Mouse (Mus musculus) lung, postnatal 0 days (tissue): ENCODE measurements around the gene Stard10. TPM values are rescaled to one million over a fixed set of nuclear protein-coding genes. Genes with fewer than 3 reads are reported as not detected.

Source experiments
- ATAC-seq: fragments of 200-750 bp; cut with Nextera tagmentation; 2 replicates; pipeline ENCODE4 v1.8.0; 2017; ENCODE audit warnings: moderate library complexity
- DNase-seq: peaks from one replicate; pipeline ENCODE4 v3.0.0-alpha.2; 2016; ENCODE audit warnings: low spot score
- H3K27ac ChIP-seq: fragments of 300-500 bp; sonication (generic); 2 replicates; pipeline ENCODE4 v1.5.1; 2014; ENCODE audit warnings: antibody characterized with exemption, mild to moderate bottlenecking, low read length, mixed read lengths
- H3K27me3 ChIP-seq: fragments of 300-500 bp; sonication (generic); replicated peaks from 2 replicates; pipeline ENCODE4 v1.6.1; 2014; ENCODE audit warnings: low read length, mixed read lengths; ENCODE audit not compliant: insufficient read depth
- H3K36me3 ChIP-seq: fragments of 300-500 bp; sonication (generic); 2 replicates; pipeline ENCODE4 v1.6.1; 2014; ENCODE audit warnings: low read length, mixed read lengths; ENCODE audit not compliant: insufficient read depth
- H3K4me1 ChIP-seq: fragments of 300-500 bp; sonication (generic); 2 replicates; pipeline ENCODE4 v1.6.1; 2014; ENCODE audit warnings: antibody characterized with exemption, low read depth, low read length, mixed read lengths; ENCODE audit not compliant: insufficient read depth
- H3K4me2 ChIP-seq: fragments of 300-500 bp; sonication (generic); replicated peaks from 2 replicates; pipeline ENCODE4 v1.6.1; 2014; ENCODE audit warnings: low read depth, mild to moderate bottlenecking, low read length, moderate library complexity, mixed read lengths
- H3K4me3 ChIP-seq: fragments of 300-500 bp; sonication (generic); 2 replicates; pipeline ENCODE4 v1.5.1; 2014; ENCODE audit warnings: low read depth, low read length
- H3K9ac ChIP-seq: fragments of 300-500 bp; sonication (generic); replicated peaks from 2 replicates; pipeline ENCODE4 v1.6.1; 2014; ENCODE audit warnings: low read depth, mild to moderate bottlenecking
- H3K9me3 ChIP-seq: fragments of 300-500 bp; sonication (generic); 2 replicates; pipeline ENCODE4 v1.6.1; 2016; ENCODE audit warnings: low read length, mixed read lengths
- CTCF ChIP-seq: IDR thresholded peaks from 2 replicates; pipeline ENCODE4 v1.5.1; 2016; ENCODE audit warnings: antibody characterized with exemption, mild to moderate bottlenecking
- EP300 ChIP-seq: IDR thresholded peaks from 2 replicates; pipeline ENCODE4 v1.6.1; 2016; ENCODE audit warnings: antibody characterized with exemption, mild to moderate bottlenecking, control low read depth
- WGBS: fragments of 180-500 bp; shearing (Covaris S2); extraction: QIAGEN DNeasy Blood & Tissue Kit; methylation state at CpG from one replicate; pipeline ENCODE4 v1.1.7; 2014; 5-methylcytosine and 5-hydroxymethylcytosine counted together
- polyA plus RNA-seq: library from polyadenylated mRNA; unstranded; fragments of >200 nt; fragmentation: Nextera tagmentation; extraction: Ambion mirVana; gene quantifications from 2 replicates; pipeline ENCODE4 v1.2.1, GENCODE M21; 2015

The Stard10 gene
- polyA plus RNA-seq, 1 experiment from 2014 or later, result 46.3 TPM

DNA sequence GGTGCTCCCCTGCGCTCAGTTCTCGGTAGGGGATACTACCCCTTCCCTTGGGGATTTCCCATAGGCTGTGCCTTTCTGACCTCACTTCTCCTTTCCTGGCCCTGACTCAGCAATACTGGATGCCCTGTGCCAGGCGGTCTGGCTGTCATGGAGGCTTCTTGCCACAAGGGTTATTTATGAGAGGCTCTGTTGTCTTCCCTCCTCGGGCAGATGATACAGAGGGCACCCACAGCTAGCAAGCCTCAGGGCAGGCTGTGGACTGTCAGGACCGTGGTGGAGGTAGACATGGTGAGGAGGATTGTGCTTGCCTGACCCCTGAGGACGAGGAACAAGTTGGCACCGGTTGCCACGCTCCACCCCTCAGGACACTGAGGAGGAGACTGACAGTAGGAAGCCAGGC is 65.5 kb downstream of the Stard10 start:
- WGBS, result 63% methylated on average over 8 of the region's 8 CpGs
- Histone ChIP-seq H3K9me3 (no peaks in the 10 kb centered on the region), H3K27me3 (no peaks in the 10 kb centered on the region), H3K27ac (0 out of 2 replicates have a peak overlapping the region, but pooled peaks have one; percentile 27), H3K4me3 (no peak overlapping the region), H3K36me3 (peaks cover 6% of the 10 kb centered on the region; the same call in 1 of the 2 replicates), H3K4me1 (peaks cover 35% of the 10 kb centered on the region), H3K9ac (no peak overlapping the region), H3K4me2 (no peak overlapping the region)
- DNase-seq (peak; percentile 54), ATAC-seq (no peak)
- TF ChIP-seq EP300 (no peak), CTCF (peak; percentile 28)

DNA sequence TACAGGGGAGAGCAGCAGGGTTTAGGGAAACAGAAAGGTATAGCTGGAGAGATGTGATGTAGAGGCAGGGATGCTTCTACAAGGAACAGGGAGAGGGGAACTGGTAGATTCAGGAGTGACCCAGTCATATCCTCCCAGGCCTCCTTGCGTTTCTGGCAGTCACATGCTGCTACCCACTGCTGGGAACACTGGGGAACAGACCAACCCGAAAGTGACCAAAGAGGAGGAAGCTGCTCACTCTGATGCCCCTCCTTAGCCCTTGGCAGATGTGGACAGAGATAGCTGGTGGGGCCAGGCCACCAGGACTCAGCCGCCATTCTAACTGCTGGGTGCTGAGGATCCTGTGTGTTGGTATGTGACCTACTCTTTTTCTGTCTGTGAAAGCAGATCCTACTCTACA is 66.9 kb downstream of the Stard10 start:
- no peak overlapping the region for H3K27ac ChIP-seq
- WGBS, result 70% methylated on average over 3 of the region's 3 CpGs

DNA sequence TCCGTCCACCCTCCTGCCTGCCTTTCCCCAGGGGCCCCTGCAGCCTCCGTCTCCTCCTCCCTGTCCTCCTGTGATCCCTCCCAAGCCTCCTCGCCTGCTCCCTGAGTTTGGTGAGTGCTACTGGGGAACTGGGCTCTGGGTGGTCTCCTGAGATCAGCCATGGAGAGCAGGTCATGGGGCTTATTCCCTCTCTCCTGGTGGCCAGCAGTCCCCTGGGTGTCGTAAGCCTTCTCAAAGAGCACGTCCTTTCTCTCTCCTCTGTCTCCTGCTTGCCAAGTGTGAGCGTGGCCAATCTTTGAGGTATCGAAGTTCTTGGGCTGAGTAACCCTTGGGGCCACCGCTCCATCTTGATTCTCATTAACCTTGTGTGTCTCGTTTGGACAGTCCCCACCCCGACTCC is 68.0 kb downstream of the Stard10 start:
- ATAC-seq, result peak; percentile 0; the same call in 1 of the 2 replicates
- Histone ChIP-seq H3K4me1 (peaks cover 23% of the 10 kb centered on the region), H3K4me3 (no peak overlapping the region), H3K36me3 (peaks cover 17% of the 10 kb centered on the region; the same call in 1 of the 2 replicates), H3K9me3 (no peaks in the 10 kb centered on the region), H3K27ac (peak overlapping the region; percentile 86), H3K27me3 (no peaks in the 10 kb centered on the region), H3K4me2 (peak overlapping the region; percentile 36; the same call in 1 of the 2 replicates), H3K9ac (no peak overlapping the region)
- no peak for DNase-seq
- 25% methylated on average over 10 of the region's 10 CpGs for WGBS
- TF ChIP-seq CTCF (no peak), EP300 (no peak)

More for the DNA sequence above, 66.9 kb downstream of the Stard10 start:
- H3K4me2 ChIP-seq, result no peak overlapping the region
- ATAC-seq (no peak), DNase-seq (no peak)
- no peak overlapping the region for H3K4me3 ChIP-seq
- peaks cover 34% of the 10 kb centered on the region for H3K4me1 ChIP-seq
- H3K27me3 ChIP-seq, result no peaks in the 10 kb centered on the region
- TF ChIP-seq CTCF (no peak), EP300 (no peak)
- H3K36me3 ChIP-seq, result peaks cover 13% of the 10 kb centered on the region
- H3K9ac ChIP-seq, result no peak overlapping the region
- H3K9me3 ChIP-seq, result no peaks in the 10 kb centered on the region

DNA sequence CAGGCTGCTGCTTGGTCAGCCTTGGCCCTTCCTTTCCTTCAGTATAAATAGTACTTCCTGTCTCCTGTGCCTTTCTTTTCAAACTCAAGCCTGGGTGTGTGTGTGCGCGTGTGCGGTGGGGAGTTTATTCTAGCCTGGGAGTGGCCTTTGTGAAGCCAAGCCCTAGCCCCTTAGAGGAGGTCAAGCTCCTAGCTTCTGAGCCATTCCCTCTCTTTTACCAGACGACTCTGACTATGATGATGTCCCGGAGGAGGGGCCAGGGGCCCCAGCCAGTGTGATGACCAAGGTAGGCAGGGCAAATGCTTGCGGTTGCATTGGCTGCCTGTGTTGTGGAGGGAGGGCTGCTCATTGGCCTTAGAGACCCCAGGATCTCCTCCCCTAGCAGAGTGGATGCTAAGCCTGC is 68.4 kb downstream of the Stard10 start:
- DNase-seq (peak; percentile 86), ATAC-seq (peak; percentile 81)
- no peak overlapping the region for H3K9ac ChIP-seq
- H3K27ac ChIP-seq, result peak overlapping the region; percentile 86
- no peak for TF ChIP-seq CTCF
- TF ChIP-seq EP300, result peak; percentile 62
- peak overlapping the region; percentile 36 for H3K4me2 ChIP-seq
- WGBS, result 11% methylated on average over 6 of the region's 6 CpGs
- no peaks in the 10 kb centered on the region for H3K27me3 ChIP-seq
- H3K9me3 ChIP-seq, result no peaks in the 10 kb centered on the region
- H3K4me1 ChIP-seq, result peaks cover 22% of the 10 kb centered on the region
- 0 out of 2 replicates have a peak overlapping the region, but pooled peaks have one; percentile 3 for H3K4me3 ChIP-seq
- H3K36me3 ChIP-seq, result peaks cover 17% of the 10 kb centered on the region; the same call in 1 of the 2 replicates

DNA sequence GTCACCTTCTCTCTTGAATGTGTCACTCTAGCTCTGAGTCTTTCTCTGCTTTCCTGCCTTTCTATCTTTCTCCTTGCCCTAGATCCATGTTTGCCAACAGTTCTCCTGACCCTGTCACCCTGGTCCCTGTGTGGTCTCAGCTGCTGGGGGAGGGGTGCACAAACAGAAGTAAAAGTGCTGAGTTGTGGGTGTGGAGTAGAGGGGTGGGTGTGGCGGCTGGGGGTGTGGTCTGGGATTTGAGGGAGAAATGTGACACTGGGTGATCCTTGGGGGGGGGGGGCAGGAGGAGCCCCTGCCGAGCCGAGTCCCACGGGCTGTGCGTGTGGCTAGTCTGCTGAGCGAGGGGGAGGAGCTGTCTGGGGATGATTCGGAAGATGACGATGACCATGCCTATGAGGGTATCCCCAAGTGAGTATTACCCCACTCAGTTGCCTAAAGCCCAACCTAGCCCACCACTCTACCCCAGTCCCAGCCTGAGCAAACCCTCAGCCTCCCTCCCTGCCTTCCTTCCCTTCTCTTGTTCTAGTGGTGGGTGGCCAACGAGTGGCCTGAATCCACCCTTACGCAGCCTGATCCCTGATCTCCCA is 69.1 kb downstream of the Stard10 start:
- H3K4me1 ChIP-seq, result peaks cover 22% of the 10 kb centered on the region
- peak overlapping the region; percentile 36 for H3K4me2 ChIP-seq
- peak overlapping the region; percentile 3; the same call in 1 of the 2 replicates for H3K4me3 ChIP-seq
- TF ChIP-seq CTCF (no peak), EP300 (no peak)
- DNase-seq (peak; percentile 47), ATAC-seq (peak; percentile 42)
- H3K36me3 ChIP-seq, result peaks cover 17% of the 10 kb centered on the region; the same call in 1 of the 2 replicates
- H3K9me3 ChIP-seq, result no peaks in the 10 kb centered on the region
- H3K27ac ChIP-seq, result peak overlapping the region; percentile 86
- 59% methylated on average over 4 of the region's 10 CpGs for WGBS
- no peak overlapping the region for H3K9ac ChIP-seq
- no peaks in the 10 kb centered on the region for H3K27me3 ChIP-seq

DNA sequence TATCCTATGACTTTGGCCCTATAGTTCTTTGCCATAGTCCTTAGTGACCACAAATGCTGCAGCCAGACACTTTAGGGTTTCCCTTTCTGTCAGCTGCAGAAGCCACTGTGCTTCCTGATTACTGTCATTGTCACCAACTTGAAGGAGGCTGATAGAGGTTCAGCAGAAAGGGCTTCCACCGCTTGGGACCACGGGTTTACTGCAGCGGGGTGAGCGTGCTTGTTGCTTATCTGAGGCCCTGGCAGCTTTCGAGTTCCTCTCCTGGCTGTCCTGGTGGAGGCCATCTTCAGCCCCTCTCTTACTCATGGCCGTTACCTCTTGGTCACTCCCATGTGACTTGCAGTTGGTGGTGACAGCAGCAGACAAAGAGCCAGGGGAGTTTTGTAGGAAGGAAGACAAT is 72.4 kb downstream of the Stard10 start:
- Histone ChIP-seq H3K27me3 (no peaks in the 10 kb centered on the region), H3K4me1 (peaks cover 21% of the 10 kb centered on the region), H3K9me3 (no peaks in the 10 kb centered on the region), H3K9ac (no peak overlapping the region), H3K4me2 (no peak overlapping the region), H3K4me3 (no peak overlapping the region), H3K36me3 (peaks cover 20% of the 10 kb centered on the region; the same call in 1 of the 2 replicates), H3K27ac (no peak overlapping the region)
- ATAC-seq (no peak), DNase-seq (no peak)
- no peak for TF ChIP-seq CTCF
- no peak for TF ChIP-seq EP300
- 81% methylated on average over 6 of the region's 6 CpGs for WGBS
